Mouse (Mus musculus): ENCODE measurements around the gene Gm20715. TPM values are rescaled to one million over a fixed set of nuclear protein-coding genes. Genes with fewer than 3 reads are reported as not detected.
"Not testable (repeated sequence)": the region's sequence is repeated elsewhere in the genome, so short reads cannot be mapped to it uniquely, and the experiment has no call there.

Gene Gm20715
- polyA plus RNA-seq (2011; ENCODE audit: insufficient read length, low read depth, missing spikeins), result not detected in 2 replicates

- Histone ChIP-seq H3K4me3 (ENCODE audit: insufficient read depth, low read length) (no peak within 1 kb of the TSS), H3K4me1 (ENCODE audit: control insufficient read depth, insufficient read depth, low read length) (no peaks in the 10 kb centered on the region), H3K27ac (ENCODE audit: insufficient read depth, low read length) (no peak within 1 kb of the TSS)
- TF ChIP-seq POLR2A (IDR thresholded peaks at IDR 0.05; ENCODE audit: low read depth, low read length), result no peak
- peak; percentile 65; the same call in 1 of the 2 replicates for TF ChIP-seq CTCF (IDR thresholded peaks at IDR 0.05; ENCODE audit: borderline replicate concordance, insufficient read depth, low read length)
Observed at GRCm38 (mm10) chr7:6410043-6410442, at the start of gene Gm20715. TSS of gene Gm20715 (plus strand) at chr7:6410277.

DNA sequence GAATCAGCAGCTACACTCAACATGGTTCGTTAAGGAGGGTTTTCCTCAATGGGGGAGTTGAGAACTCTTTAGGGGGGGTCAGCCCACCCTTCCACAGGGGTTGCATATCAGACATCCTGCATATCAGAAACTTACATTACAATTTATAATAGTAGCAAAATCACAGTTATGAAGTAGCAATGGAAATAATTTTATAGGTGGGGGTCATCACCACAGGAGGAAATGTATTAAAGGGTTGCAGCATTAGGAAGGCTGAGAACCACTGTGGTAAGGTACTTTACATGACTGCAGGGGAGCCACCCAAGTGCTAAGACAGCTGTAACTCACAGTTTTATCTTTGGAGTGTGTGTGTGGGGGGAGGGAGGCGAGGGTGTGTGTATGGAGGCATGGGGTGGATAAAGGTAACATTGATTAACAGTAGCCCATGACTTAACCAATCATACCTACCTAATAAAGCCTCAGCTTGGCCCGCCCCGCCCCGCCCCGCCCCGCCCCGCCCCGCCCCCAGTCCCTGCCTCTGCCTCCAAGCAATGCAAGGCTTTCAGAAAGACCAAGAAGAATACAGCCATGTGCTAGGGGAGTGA is 49.5 kb upstream of the Gm20715 start:
- Histone ChIP-seq H3K4me1 (ENCODE audit: control insufficient read depth, insufficient read depth, low read length) (no peaks in the 10 kb centered on the region), H3K4me3 (ENCODE audit: insufficient read depth, low read length) (no peak overlapping the region), H3K27ac (ENCODE audit: insufficient read depth, low read length) (no peak overlapping the region)
- TF ChIP-seq CTCF (IDR thresholded peaks at IDR 0.05; ENCODE audit: borderline replicate concordance, insufficient read depth, low read length), result no peak
- no peak for TF ChIP-seq POLR2A (IDR thresholded peaks at IDR 0.05; ENCODE audit: low read depth, low read length)

DNA sequence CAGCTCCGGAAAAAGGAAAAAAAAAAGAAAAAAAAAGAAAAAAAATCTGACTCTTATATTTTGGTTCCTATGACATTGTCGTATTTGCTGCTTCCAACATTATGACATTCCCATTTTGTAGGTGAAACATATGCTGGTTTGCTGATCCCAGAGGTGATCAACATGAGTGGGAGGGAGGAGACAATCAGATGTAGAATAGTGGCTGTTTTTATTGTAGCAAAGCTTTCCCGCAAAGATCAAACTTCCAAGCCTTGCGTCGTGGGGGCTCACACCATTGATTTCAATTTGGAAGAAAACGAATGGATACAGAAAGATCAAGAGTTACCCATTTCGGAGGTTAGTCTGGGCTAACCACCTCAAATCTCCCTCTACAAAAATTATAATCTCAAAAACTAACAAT is 48.3 kb upstream of the Gm20715 start:
- Histone ChIP-seq H3K4me3 (ENCODE audit: insufficient read depth, low read length) (peak overlapping the region; percentile 65), H3K27ac (ENCODE audit: insufficient read depth, low read length) (peak overlapping the region; percentile 63), H3K4me1 (ENCODE audit: control insufficient read depth, insufficient read depth, low read length) (no peaks in the 10 kb centered on the region)
- TF ChIP-seq POLR2A (IDR thresholded peaks at IDR 0.05; ENCODE audit: low read depth, low read length) (no peak), CTCF (IDR thresholded peaks at IDR 0.05; ENCODE audit: borderline replicate concordance, insufficient read depth, low read length) (no peak)

GRCm38 (mm10) chr7:6362268-6363046 is 47.6 kb upstream of the Gm20715 start:
- peak; percentile 96 for TF ChIP-seq POLR2A (IDR thresholded peaks at IDR 0.05; ENCODE audit: low read depth, low read length)
- TF ChIP-seq CTCF (IDR thresholded peaks at IDR 0.05; ENCODE audit: borderline replicate concordance, insufficient read depth, low read length), result no peak
- Histone ChIP-seq H3K27ac (ENCODE audit: insufficient read depth, low read length) (peak overlapping the region; percentile 96), H3K4me1 (ENCODE audit: control insufficient read depth, insufficient read depth, low read length) (no peaks in the 10 kb centered on the region), H3K4me3 (ENCODE audit: insufficient read depth, low read length) (peak overlapping the region; percentile 88)

- peak within 1 kb of the TSS; percentile 96 for H3K27ac ChIP-seq (ENCODE audit: insufficient read depth, low read length)
- peak within 1 kb of the TSS; percentile 88 for H3K4me3 ChIP-seq (ENCODE audit: insufficient read depth, low read length)
- H3K4me1 ChIP-seq (ENCODE audit: control insufficient read depth, insufficient read depth, low read length), result no peaks in the 10 kb centered on the region
- TF ChIP-seq POLR2A (IDR thresholded peaks at IDR 0.05; ENCODE audit: low read depth, low read length) (peak; percentile 91), CTCF (IDR thresholded peaks at IDR 0.05; ENCODE audit: borderline replicate concordance, insufficient read depth, low read length) (no peak)
Observed at GRCm38 (mm10) chr7:6363047-6363488, 47.0 kb upstream of the Gm20715 start, which contains the start of gene Zfp78. TSS of gene Zfp78 (plus strand) at chr7:6363280.

DNA sequence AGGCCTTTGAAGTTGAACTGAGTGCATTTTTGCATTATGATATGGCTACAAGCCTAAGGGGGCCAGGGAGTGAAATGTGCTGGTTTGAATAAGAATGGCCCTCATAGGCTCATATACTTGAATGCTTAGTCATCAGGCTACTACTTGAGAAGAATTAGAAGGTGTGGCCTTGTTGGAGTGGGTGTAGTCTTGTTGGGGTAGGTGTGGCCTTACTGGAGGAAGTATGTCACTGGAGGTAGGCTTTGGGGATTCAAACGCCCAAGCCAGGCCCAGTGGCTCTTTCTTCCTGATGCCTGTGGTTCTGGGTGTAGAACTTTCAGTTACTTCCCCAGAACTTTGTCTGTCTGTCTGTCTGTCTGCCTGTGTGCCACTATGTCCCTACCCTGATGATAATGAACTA is 45.3 kb upstream of the Gm20715 start:
- TF ChIP-seq CTCF (IDR thresholded peaks at IDR 0.05; ENCODE audit: borderline replicate concordance, insufficient read depth, low read length) (no peak), POLR2A (IDR thresholded peaks at IDR 0.05; ENCODE audit: low read depth, low read length) (no peak)
- Histone ChIP-seq H3K4me1 (ENCODE audit: control insufficient read depth, insufficient read depth, low read length) (no peaks in the 10 kb centered on the region), H3K27ac (ENCODE audit: insufficient read depth, low read length) (no peak overlapping the region), H3K4me3 (ENCODE audit: insufficient read depth, low read length) (no peak overlapping the region)

GRCm38 (mm10) chr7:6367185-6367584 is 42.9 kb upstream of the Gm20715 start:
- Histone ChIP-seq H3K4me1 (ENCODE audit: control insufficient read depth, insufficient read depth, low read length) (no peaks in the 10 kb centered on the region), H3K27ac (ENCODE audit: insufficient read depth, low read length) (no peak overlapping the region), H3K4me3 (ENCODE audit: insufficient read depth, low read length) (no peak overlapping the region)
- TF ChIP-seq POLR2A (IDR thresholded peaks at IDR 0.05; ENCODE audit: low read depth, low read length) (no peak), CTCF (IDR thresholded peaks at IDR 0.05; ENCODE audit: borderline replicate concordance, insufficient read depth, low read length) (no peak)

GRCm38 (mm10) chr7:6368146-6368545 is 41.9 kb upstream of the Gm20715 start:
- not testable (repeated sequence) for H3K4me1 ChIP-seq (ENCODE audit: control insufficient read depth, insufficient read depth, low read length); H3K27ac ChIP-seq (ENCODE audit: insufficient read depth, low read length); H3K4me3 ChIP-seq (ENCODE audit: insufficient read depth, low read length)

- no peak overlapping the region for H3K27ac ChIP-seq (ENCODE audit: insufficient read depth, low read length)
- TF ChIP-seq POLR2A (IDR thresholded peaks at IDR 0.05; ENCODE audit: low read depth, low read length) (no peak), CTCF (IDR thresholded peaks at IDR 0.05; ENCODE audit: borderline replicate concordance, insufficient read depth, low read length) (no peak)
Observed at GRCm38 (mm10) chr7:6369460-6369859, 40.6 kb upstream of the Gm20715 start.

DNA sequence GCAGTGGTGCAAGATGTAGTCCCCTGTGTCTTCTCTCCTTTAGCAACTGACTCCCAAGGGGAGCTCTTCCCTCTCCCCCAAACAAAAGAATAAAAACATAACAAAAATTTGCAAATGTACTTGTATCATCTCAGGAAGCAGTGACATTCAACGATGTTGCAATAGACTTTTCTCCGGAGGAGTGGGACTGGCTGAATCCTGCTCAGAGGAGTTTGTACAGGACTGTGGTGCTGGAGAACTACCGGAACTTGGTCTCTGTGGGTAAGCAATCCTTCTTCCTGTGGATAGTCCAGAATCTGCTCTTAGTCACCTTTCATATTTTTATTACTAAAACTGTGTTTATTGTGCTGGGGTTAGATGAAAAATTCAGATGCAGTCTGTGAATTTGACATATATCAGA is 37.1 kb upstream of the Gm20715 start:
- Histone ChIP-seq H3K4me1 (ENCODE audit: control insufficient read depth, insufficient read depth, low read length) (no peaks in the 10 kb centered on the region), H3K27ac (ENCODE audit: insufficient read depth, low read length) (no peak overlapping the region), H3K4me3 (ENCODE audit: insufficient read depth, low read length) (no peak overlapping the region)
- TF ChIP-seq CTCF (IDR thresholded peaks at IDR 0.05; ENCODE audit: borderline replicate concordance, insufficient read depth, low read length) (no peak), POLR2A (IDR thresholded peaks at IDR 0.05; ENCODE audit: low read depth, low read length) (no peak)

More at GRCm38 (mm10) chr7:6369460-6369859, 40.6 kb upstream of the Gm20715 start:
- H3K4me1 ChIP-seq (ENCODE audit: control insufficient read depth, insufficient read depth, low read length), result no peaks in the 10 kb centered on the region
- no peak overlapping the region for H3K4me3 ChIP-seq (ENCODE audit: insufficient read depth, low read length)
